Mouse (Mus musculus) heart, postnatal 0 days (tissue): ENCODE results near the gene Epha3.

Experiments used
- CTCF ChIP-seq: IDR thresholded peaks from 2 replicates; pipeline ENCODE4 v1.5.1; 2016; ENCODE audit warnings: antibody characterized with exemption, control low read depth, low read depth
- EP300 ChIP-seq: IDR thresholded peaks from 2 replicates; pipeline ENCODE4 v1.6.1; 2016; ENCODE audit warnings: antibody characterized with exemption, low read depth

- TF ChIP-seq EP300 (no peak), CTCF (no peak)
Measured at GRCm38 (mm10) chr16:63613006-63613405, 251.0 kb downstream of the Epha3 start.
